Mouse (Mus musculus) bone marrow, adult 2 months (tissue): ENCODE measurements around the gene Krtap8-1.

Experiments
- CTCF ChIP-seq: fragments of 200-500 bp; IDR thresholded peaks from 2 replicates; pipeline ENCODE4 v1.5.1; 2011; ENCODE audit warnings: low read length, control low read depth; ENCODE audit not compliant: control insufficient read depth, insufficient read depth
- POLR2A ChIP-seq: fragments of 200-500 bp; IDR thresholded peaks from 2 replicates; pipeline ENCODE4 v1.6.1; 2011; ENCODE audit warnings: low read depth, mild to moderate bottlenecking, control low read depth, low read length, borderline replicate concordance; ENCODE audit not compliant: control insufficient read depth

- TF ChIP-seq CTCF: no peak
- no peak for TF ChIP-seq POLR2A
Observed at GRCm38 (mm10) chr16:89495394-89496153, 7.8 kb upstream of the Krtap8-1 start.
